Mouse (Mus musculus) lung, adult 2 months (tissue): Measurements from ENCODE around the gene Zfp382. TPM values are rescaled to one million over a fixed set of nuclear protein-coding genes. Genes with fewer than 3 reads are reported as not detected.

Experiments used
- DNase-seq: peaks from one replicate; pipeline ENCODE4 v3.0.0; 2022
- H3K4me1 ChIP-seq: fragments of 200-500 bp; 2 replicates; pipeline ENCODE4 v1.6.1; 2011; ENCODE audit warnings: low read length; ENCODE audit not compliant: control insufficient read depth, insufficient read depth
- H3K4me3 ChIP-seq: fragments of 200-500 bp; replicated peaks from 2 replicates; pipeline ENCODE3; 2011; ENCODE audit warnings: low read depth, mild to moderate bottlenecking, control low read depth, low read length; ENCODE audit errors: extremely low read depth
- CTCF ChIP-seq: fragments of 200-500 bp; IDR thresholded peaks from 2 replicates; pipeline ENCODE4 v1.5.1; 2011; ENCODE audit warnings: mild to moderate bottlenecking, low read length, control low read depth; ENCODE audit not compliant: insufficient read depth
- POLR2A ChIP-seq: fragments of 200-500 bp; IDR thresholded peaks from 2 replicates; pipeline ENCODE4 v1.6.1; 2011; ENCODE audit warnings: low read depth, mild to moderate bottlenecking, control low read depth, low read length, borderline replicate concordance; ENCODE audit errors: extremely low read depth
- WGBS: fragments of 180-500 bp; shearing (Covaris S2); methylation state at CpG from one replicate; pipeline ENCODE4 v1.1.7; 2018; 5-methylcytosine and 5-hydroxymethylcytosine counted together
- polyA plus RNA-seq: library from polyadenylated mRNA; depleted of rRNA; stranded (reverse); fragments of >200 nt; gene quantifications from 2 replicates; pipeline ENCODE4 v1.2.3, GENCODE M21; 2012

Gene Zfp382
- polyA plus RNA-seq, 1 experiment = 1.8 TPM

DNA sequence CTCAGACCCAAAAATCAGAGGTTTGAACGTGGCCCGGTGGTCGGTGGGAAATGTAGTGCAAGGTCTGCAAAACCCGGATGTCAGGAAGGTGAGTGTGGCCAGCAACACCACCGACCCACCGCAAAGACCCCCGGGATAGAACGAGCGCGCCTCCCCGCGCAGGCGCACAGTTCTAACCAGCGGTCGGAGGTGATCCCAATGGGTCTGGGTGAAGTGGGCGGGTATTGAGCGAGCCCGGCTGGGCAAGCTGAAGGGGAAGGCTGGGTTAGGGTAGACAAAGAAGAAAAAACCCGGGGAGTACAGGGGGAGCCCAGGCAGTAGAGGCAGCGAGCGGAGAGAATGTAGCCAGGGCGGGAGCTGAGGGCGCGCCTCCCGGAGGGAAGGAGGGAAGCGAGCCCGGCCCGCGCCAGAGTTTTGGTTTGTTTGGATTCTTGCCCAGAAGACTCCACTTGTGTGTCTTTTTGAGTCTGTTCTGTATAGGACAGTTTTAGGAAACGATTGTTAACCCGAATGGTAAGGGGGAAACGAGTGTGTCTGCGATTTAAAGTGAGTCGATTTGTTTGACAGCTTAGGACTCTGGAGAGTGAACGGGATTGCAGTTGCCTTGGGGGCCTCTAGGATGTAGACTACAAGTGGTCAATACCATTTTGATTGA lies 21.9 kb downstream of the Zfp382 start:
- peak; percentile 9 for DNase-seq
- peak overlapping the region; percentile 56 for H3K4me3 ChIP-seq
- 0 out of 2 replicates have a peak, but pooled peaks cover 2% of the 10 kb centered on the region for H3K4me1 ChIP-seq
- TF ChIP-seq CTCF (no peak), POLR2A (no peak)
- 3% methylated on average over 35 of the region's 35 CpGs for WGBS

DNA sequence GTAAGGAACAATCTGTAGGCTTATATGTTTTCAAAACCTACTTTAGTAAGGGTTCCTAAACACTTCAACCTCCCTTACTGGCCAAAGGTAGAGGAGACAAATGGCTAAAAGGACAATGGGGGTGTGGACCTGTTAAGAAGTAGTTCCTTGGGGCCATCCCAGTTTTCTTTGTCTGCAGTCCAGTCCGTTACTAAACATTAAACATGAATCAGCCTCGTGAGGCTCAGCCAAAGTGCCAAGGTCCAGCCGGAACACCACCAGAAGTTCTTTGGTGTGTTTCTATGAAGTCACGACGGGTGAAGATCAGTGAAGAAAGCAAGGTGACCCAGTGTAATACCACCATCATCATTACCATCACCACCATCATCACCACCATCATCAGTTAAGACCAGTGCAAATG lies 25.3 kb downstream of the Zfp382 start:
- no peak overlapping the region for H3K4me3 ChIP-seq
- no peak for DNase-seq
- WGBS = 95% methylated on average over 5 of the region's 5 CpGs
- no peak for TF ChIP-seq POLR2A
- no peak for TF ChIP-seq CTCF
- 0 out of 2 replicates have a peak, but pooled peaks cover 2% of the 10 kb centered on the region for H3K4me1 ChIP-seq

DNA sequence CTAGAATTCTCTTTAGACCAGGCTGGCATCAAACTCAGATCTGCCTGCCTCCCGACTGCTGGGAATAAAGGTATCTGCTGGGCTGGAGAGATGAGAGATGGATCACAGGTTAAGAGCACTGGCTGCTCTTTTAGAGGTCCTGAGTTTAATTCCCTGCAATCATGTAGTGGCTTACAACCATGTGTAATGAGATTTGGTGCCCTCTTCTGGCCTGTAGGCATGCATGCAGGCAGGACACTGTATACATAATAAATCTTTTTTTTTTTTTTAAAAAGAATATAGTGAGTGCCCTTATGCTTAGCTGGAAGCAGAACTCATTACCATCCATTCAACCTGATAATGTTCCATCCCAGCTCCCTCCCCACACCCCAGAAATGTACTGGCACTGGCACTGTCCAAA lies 32.3 kb downstream of the Zfp382 start:
- H3K4me1 ChIP-seq = no peaks in the 10 kb centered on the region
- DNase-seq = no peak
- TF ChIP-seq CTCF (no peak), POLR2A (no peak)
- 90% methylated on average over 1 of the region's 1 CpGs for WGBS
- no peak overlapping the region for H3K4me3 ChIP-seq

DNA sequence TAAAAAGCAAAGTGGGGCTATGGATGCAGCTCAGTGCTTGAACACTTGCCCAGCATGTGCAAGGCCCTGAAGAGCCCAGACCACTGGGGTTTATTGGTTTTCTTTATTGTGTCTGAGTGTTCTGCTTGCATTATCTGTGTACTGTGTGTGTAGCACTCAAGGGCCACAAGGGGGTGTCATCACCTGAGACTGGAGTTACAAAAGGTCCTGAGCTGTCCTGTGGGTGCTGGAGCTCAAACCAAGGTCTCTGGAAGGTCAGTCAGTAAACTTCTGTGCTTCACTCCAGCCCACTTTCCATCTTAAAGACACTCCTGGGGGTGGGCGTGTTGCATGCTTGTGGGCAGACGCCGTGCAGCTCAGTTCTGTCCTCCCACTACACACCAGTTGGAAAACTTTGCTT lies 33.8 kb downstream of the Zfp382 start:
- DNase-seq = no peak
- TF ChIP-seq CTCF (no peak), POLR2A (no peak)
- Histone ChIP-seq H3K4me3 (no peak overlapping the region), H3K4me1 (no peaks in the 10 kb centered on the region)
- 97% methylated on average over 3 of the region's 3 CpGs for WGBS

DNA sequence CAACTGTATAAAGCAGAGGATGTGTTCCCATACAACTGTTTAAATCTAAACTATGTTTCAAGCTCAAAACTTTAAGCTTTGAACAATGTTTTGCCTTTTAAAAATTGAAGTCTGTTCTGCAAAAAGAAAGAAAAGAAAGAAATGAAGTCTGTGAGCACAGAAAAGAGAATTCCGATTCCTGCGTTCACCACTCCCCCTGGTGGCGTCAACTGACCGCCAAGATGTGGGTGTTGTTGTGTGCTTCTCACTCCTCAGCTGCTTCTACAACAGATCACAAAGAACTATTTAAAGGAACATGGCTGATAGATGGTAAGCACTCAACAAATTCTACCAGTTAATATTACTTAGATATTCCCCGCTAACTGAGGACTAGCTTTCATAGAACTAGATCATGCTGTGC lies 41.4 kb downstream of the Zfp382 start:
- Histone ChIP-seq H3K4me3 (no peak overlapping the region), H3K4me1 (no peaks in the 10 kb centered on the region)
- no peak for DNase-seq
- whole genome bisulfite sequencing = over 99% methylated on average over 5 of the region's 5 CpGs
- TF ChIP-seq CTCF = no peak
- no peak for TF ChIP-seq POLR2A

DNA sequence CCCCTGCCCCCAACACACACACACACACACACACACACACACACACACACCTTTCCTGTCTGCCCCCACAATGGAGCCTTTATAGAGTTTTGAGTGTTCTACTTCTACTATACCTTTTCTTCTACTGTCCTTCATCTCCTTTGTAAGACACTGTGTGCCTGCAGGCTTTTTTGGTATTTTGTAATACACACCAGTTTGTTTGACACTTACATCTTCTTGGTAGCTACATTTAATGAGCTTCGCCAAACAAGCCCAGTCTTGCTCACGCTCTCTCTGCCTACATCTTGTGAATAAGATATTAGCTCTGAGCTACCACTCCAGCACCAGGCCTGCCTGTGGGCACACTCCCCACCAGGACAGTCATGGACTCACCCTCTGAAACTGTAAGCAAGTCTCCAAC lies 43.0 kb downstream of the Zfp382 start:
- H3K4me1 ChIP-seq = no peaks in the 10 kb centered on the region
- TF ChIP-seq POLR2A (no peak), CTCF (no peak)
- H3K4me3 ChIP-seq = no peak overlapping the region
- DNase-seq = no peak
- WGBS = 96% methylated on average over 2 of the region's 2 CpGs

DNA sequence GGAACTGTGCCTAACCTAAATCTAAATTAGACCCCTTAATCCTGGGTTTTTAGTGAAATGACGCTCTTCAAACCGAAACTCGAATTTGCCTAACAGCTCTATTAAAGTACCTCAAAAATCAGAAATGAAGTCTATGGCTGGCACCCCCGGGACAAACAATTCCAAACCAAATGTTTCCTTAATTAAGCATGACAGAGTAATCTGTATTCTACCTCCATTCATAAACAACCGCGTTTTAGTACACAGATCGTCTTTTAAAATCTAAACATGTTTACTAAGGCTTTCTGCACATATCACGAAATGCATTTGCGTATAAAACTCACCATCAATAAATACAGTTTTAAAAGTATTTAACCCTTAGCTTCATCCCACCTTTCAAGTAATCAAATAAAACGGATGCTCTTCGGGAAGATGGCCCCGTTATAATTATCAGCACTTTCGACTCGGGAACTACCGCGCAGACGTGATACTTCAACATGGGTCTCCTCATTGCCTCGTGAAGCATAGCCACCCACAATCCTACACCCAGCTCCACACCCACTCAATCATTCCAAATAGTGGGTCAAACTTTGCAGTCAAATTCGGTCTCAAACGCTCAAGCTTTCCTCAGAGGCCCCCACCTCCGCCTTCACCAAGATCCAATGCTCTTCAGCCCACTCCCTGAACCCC lies 47.3 kb downstream of the Zfp382 start:
- no peak for DNase-seq
- Histone ChIP-seq H3K4me3 (peak overlapping the region; percentile 97), H3K4me1 (no peaks in the 10 kb centered on the region; the same call in 1 of the 2 replicates)
- WGBS = 2% methylated on average over 21 of the region's 21 CpGs
- TF ChIP-seq CTCF = no peak
- TF ChIP-seq POLR2A = no peak

DNA sequence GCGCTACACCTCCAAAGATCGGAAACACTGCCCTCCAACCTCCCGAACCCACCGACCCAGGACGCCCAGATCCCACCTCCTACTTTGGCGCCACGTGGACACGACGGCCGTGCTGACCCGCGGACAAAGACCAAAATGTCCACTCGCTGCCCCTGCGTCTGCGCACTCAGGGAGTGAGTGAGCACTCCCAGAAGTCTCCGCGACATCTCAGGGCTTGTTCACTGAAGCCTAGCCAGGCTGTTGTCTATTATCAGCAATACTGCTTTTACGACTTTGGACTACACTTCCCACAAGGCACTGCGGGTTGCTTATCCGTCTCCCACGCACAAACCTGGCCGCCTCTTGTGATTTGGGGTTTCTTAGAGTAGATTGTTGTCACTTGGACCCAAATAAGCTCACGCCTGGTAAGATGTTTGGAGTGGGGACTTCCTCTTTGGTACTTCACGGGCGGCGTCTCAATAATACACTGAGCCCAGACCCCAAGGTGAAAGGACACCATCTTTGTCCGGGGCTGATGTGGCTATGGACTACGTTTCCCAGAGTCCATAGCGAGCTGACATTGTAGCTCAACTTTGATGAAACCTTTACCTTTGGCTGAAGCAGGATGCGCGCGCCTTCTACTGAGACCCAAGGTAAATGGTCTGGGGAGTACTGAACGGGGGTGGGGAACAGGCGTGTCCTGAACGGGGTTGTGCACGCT lies 48.0 kb downstream of the Zfp382 start, which contains the start of gene Zfp146:
Zfp146 (minus strand) TSS at position 168 of the 700 bp plus-strand sequence.
- peak; percentile 91 for DNase-seq
- under 1% methylated on average over 36 of the region's 36 CpGs for WGBS
- Histone ChIP-seq H3K4me3 (peak within 1 kb of the TSS; percentile 97), H3K4me1 (no peaks in the 10 kb centered on the region; the same call in 1 of the 2 replicates)
- no peak for TF ChIP-seq CTCF
- TF ChIP-seq POLR2A = peak; percentile 88

DNA sequence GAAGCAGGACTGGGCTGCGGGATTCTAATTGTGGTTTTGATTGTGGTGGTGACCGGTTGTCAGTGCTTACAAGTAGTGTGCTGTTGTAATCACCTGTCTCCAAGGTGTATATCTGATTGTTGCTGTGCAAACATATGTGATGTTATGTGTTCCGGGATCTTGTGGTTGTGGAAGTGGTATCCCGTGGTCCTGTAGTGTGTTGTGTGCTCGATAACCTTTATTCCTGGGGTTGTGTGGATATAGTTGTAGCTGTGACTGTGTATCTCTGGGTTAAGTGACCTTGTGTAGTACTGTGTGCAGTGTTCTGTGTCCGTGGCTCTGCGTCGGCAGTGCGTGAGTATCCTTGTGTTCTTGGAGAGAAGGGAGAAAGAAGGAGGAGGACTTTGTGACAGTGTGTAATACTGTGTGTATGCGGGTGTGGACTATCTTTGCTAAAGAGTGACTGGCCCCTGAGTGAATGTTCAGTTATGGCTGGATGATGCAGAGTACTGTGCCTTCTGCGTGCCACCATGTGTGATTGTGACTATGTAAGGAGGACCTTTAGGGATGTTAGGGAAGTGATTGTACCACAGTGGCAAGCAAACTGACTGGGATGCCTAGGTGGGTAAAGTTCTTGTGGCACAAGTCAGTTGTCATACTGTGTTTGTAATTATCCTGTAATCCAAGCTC lies 48.7 kb downstream of the Zfp382 start:
- TF ChIP-seq POLR2A (no peak), CTCF (no peak)
- Histone ChIP-seq H3K4me1 (no peaks in the 10 kb centered on the region; the same call in 1 of the 2 replicates), H3K4me3 (peak overlapping the region; percentile 97)
- WGBS = 13% methylated on average over 11 of the region's 11 CpGs
- DNase-seq = no peak
